Mouse (Mus musculus): ENCODE data around the gene Prkci. TPM values are rescaled to one million over a fixed set of nuclear protein-coding genes. Genes with fewer than 3 reads are reported as not detected.
A peak's percentile ranks its signal among the peaks of the same experiment; 100 is the strongest.

Gene Prkci
- total RNA-seq, 2 experiments from 2014 or later = 12.6 to 13.0 TPM

GRCm38 (mm10) chr3:31083507-31084245 is 88.1 kb downstream of the Prkci start:
- DNase-seq = peak; percentile 57 to 68

- DNase-seq = no peak
Observed at GRCm38 (mm10) chr3:31085000-31085399, 89.5 kb downstream of the Prkci start.

GRCm38 (mm10) chr3:31088789-31089775 is 93.5 kb downstream of the Prkci start:
- no peak for DNase-seq

- DNase-seq = no peak
Observed at GRCm38 (mm10) chr3:31089956-31090355, 94.4 kb downstream of the Prkci start.

GRCm38 (mm10) chr3:31093196-31093595 is 97.6 kb downstream of the Prkci start:
- peak; percentile 17 to 47 for DNase-seq

- peak; percentile 80 to 86 for DNase-seq
Observed at GRCm38 (mm10) chr3:31093627-31094351, 98.2 kb downstream of the Prkci start.

- DNase-seq = peak; percentile 94 to 97
Observed at GRCm38 (mm10) chr3:31094531-31095178, 99.1 kb downstream of the Prkci start, which contains the start of gene Skil. Skil (plus strand) TSS chr3:31095058.

GRCm38 (mm10) chr3:31095179-31095490 is 99.6 kb downstream of the Prkci start:
- DNase-seq = no peak

- peak; percentile 59 to 77 for DNase-seq
Observed at GRCm38 (mm10) chr3:31095491-31096154, 100.1 kb downstream of the Prkci start.

GRCm38 (mm10) chr3:31096155-31097101 is 100.9 kb downstream of the Prkci start:
- DNase-seq = no peak

- DNase-seq = no peak
Observed at GRCm38 (mm10) chr3:31097102-31097720, 101.7 kb downstream of the Prkci start.

GRCm38 (mm10) chr3:31097976-31098375 is 102.4 kb downstream of the Prkci start:
- no peak for DNase-seq

GRCm38 (mm10) chr3:31098556-31098955 is 103.0 kb downstream of the Prkci start:
- DNase-seq = no peak

GRCm38 (mm10) chr3:31100026-31100425 is 104.5 kb downstream of the Prkci start:
- no peak for DNase-seq

- DNase-seq = no peak
Observed at GRCm38 (mm10) chr3:31100802-31101201, 105.3 kb downstream of the Prkci start.
